Mouse (Mus musculus) cerebellum, postnatal 36 days (tissue): ENCODE measurements at regions not wholly inside any gene's neighbourhood (a gene's known extent, or its start where the extent isn't known, plus 50 kb on each side); places are given as distances from the start of the nearest gene placed in this dataset.

Experiments used
- DNase-seq, 2 experiments: peaks; one replicate each; pipeline ENCODE4 v3.0.0; 2021 to 2022; ENCODE audit warnings: mixed read lengths in 2 of 2

- peak in 1 of 2 experiments; percentile 1 for DNase-seq
Observed at GRCm38 (mm10) chr9:99800076-99800475, 75.9 kb downstream of the Sox14 start.

GRCm38 (mm10) chr9:99799387-99800021, 76.5 kb downstream of the Sox14 start:
- DNase-seq: peak in 1 of 2 experiments; percentile 1

GRCm38 (mm10) chr9:99797066-99797770, 78.8 kb downstream of the Sox14 start:
- DNase-seq: no peak

GRCm38 (mm10) chr9:99792700-99793099, 75.6 kb upstream of the Cldn18 start:
- DNase-seq: no peak

GRCm38 (mm10) chr9:99786864-99787263, 69.8 kb upstream of the Cldn18 start:
- no peak for DNase-seq

GRCm38 (mm10) chr9:99783156-99783555, 66.1 kb upstream of the Cldn18 start:
- no peak for DNase-seq

GRCm38 (mm10) chr9:99782364-99783119, 65.5 kb upstream of the Cldn18 start:
- no peak for DNase-seq

- DNase-seq: no peak
Observed at GRCm38 (mm10) chr9:99778871-99779270, 61.8 kb upstream of the Cldn18 start.

GRCm38 (mm10) chr9:99770696-99771095, 53.6 kb upstream of the Cldn18 start:
- DNase-seq: no peak
